Mouse (Mus musculus) heart, embryonic 15.5 days (tissue): ENCODE results near the gene Myt1l. TPM values are rescaled to one million over a fixed set of nuclear protein-coding genes. Genes with fewer than 3 reads are reported as not detected.

Source experiments
- ATAC-seq: fragments of 200-750 bp; cut with Nextera tagmentation; replicated peaks from 2 replicates; pipeline ENCODE4 v1.8.0; 2017; ENCODE audit warnings: low read depth, moderate TSS enrichment; ENCODE audit not compliant: insufficient number of reproducible peaks, insufficient read depth, low FRiP score
- H3K27ac ChIP-seq: fragments of 300-500 bp; sonication (generic); 2 replicates; pipeline ENCODE4 v1.5.1; 2015; ENCODE audit warnings: mild to moderate bottlenecking, inconsistent platforms
- H3K27me3 ChIP-seq: fragments of 300-500 bp; sonication (generic); 2 replicates; pipeline ENCODE4 v1.6.1; 2015; ENCODE audit warnings: inconsistent platforms
- H3K36me3 ChIP-seq: fragments of 300-500 bp; sonication (generic); 2 replicates; pipeline ENCODE4 v1.6.1; 2015; ENCODE audit warnings: mild to moderate bottlenecking, inconsistent platforms
- H3K4me1 ChIP-seq: fragments of 300-500 bp; sonication (generic); replicated peaks from 2 replicates; pipeline ENCODE4 v1.6.1; 2015; ENCODE audit warnings: inconsistent platforms
- H3K4me2 ChIP-seq: fragments of 300-500 bp; sonication (generic); 2 replicates; pipeline ENCODE4 v1.6.1; 2015; ENCODE audit warnings: inconsistent platforms, mild to moderate bottlenecking, moderate library complexity
- H3K4me3 ChIP-seq: fragments of 300-500 bp; sonication (generic); 2 replicates; pipeline ENCODE4 v1.5.1; 2015; ENCODE audit warnings: mild to moderate bottlenecking, inconsistent platforms
- H3K9ac ChIP-seq: fragments of 300-500 bp; sonication (generic); 2 replicates; pipeline ENCODE4 v1.6.1; 2015; ENCODE audit warnings: mild to moderate bottlenecking, inconsistent platforms
- H3K9me3 ChIP-seq: fragments of 300-500 bp; sonication (generic); replicated peaks from 2 replicates; pipeline ENCODE4 v1.6.1; 2016; ENCODE audit warnings: inconsistent platforms
- WGBS: fragments of 180-500 bp; shearing (Covaris S2); methylation state at CpG from one replicate; pipeline ENCODE4 v1.1.7; 2015; ENCODE audit warnings: mixed read lengths; 5-methylcytosine and 5-hydroxymethylcytosine counted together
- polyA plus RNA-seq: library from polyadenylated mRNA; unstranded; fragments of >200 nt; fragmentation: Nextera tagmentation; extraction: Ambion mirVana; gene quantifications from 2 replicates; pipeline ENCODE4 v1.2.1, GENCODE M21; 2015

The Myt1l gene
- polyA plus RNA-seq, 1 experiment from 2014 or later: 0.05 TPM

DNA sequence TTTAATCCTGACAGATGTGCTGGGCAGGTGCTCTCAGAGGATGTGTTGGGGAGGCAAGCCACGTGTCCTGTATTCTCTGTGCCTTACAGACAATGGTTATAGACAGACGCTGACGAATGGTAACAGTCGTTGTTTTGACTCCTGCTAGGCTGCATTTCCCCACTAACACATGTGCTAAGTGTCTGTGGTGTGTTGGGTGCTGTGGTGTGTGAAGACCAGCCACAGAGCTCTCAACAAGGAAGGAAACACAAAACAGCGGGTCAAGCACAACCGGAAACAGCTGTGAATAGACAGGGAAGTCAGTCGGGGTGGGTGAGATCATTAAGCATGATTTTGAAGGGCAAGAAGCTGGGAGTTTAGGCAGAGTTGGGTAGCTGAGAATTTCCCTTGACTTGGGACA, 41.1 kb downstream of the Myt1l start:
- H3K4me1 ChIP-seq: no peaks in the 10 kb centered on the region
- no peak overlapping the region for H3K4me2 ChIP-seq
- H3K9me3 ChIP-seq: no peaks in the 10 kb centered on the region
- no peaks in the 10 kb centered on the region for H3K27me3 ChIP-seq
- WGBS: 61% methylated on average over 7 of the region's 7 CpGs
- no peak overlapping the region for H3K9ac ChIP-seq
- ATAC-seq: no peak
- H3K27ac ChIP-seq: no peak overlapping the region
- no peaks in the 10 kb centered on the region for H3K36me3 ChIP-seq
- no peak overlapping the region for H3K4me3 ChIP-seq

DNA sequence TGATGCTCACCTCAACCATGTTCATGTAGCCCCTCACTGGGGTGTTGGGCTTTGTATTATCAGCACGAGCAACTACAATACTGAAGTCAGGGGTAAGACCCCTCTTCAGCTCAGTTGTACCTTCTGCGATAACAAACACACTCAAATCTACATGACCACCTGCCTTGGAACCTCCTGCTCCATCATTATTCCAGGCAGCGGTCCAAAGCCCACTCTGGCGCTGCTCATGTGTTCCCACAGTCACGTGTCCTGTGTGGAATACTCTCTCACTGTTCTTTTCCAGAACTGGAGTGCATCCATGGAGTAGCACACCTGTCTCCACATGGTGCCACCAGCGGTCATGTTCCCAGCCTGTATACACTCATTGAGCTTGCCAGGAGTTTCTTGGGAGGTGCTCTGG, 42.2 kb downstream of the Myt1l start:
- H3K4me3 ChIP-seq: no peak overlapping the region

DNA sequence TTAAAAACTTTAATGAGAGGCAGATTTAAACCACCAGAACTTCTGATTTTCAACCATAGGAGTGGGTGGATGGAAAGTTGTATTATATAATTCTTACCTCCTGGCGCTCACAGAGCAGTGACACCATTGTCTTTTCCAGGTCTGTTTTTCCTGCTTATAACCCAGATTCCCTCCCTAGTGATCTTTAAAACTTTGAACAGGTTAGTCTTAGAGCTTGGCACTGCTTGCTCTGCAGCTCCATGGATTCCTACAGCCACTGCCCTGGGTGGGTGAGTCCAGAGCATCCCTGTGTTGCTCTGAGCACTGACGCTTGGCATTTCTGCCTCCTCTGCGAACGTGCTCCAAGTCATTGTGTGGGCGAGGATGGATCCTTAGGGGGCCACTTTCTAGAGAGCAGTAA, 43.4 kb downstream of the Myt1l start:
- Histone ChIP-seq H3K27me3 (no peaks in the 10 kb centered on the region), H3K4me2 (no peak overlapping the region), H3K9ac (no peak overlapping the region), H3K36me3 (no peaks in the 10 kb centered on the region), H3K4me3 (no peak overlapping the region), H3K27ac (no peak overlapping the region), H3K9me3 (no peaks in the 10 kb centered on the region), H3K4me1 (no peaks in the 10 kb centered on the region)
- ATAC-seq: no peak
- WGBS: 72% methylated on average over 5 of the region's 5 CpGs

More for the DNA sequence above, 42.2 kb downstream of the Myt1l start:
- Histone ChIP-seq H3K4me2 (no peak overlapping the region), H3K27ac (no peak overlapping the region), H3K27me3 (no peaks in the 10 kb centered on the region), H3K36me3 (no peaks in the 10 kb centered on the region), H3K4me1 (no peaks in the 10 kb centered on the region), H3K9me3 (no peaks in the 10 kb centered on the region), H3K9ac (no peak overlapping the region)
- 82% methylated on average over 6 of the region's 6 CpGs for WGBS
- ATAC-seq: no peak

DNA sequence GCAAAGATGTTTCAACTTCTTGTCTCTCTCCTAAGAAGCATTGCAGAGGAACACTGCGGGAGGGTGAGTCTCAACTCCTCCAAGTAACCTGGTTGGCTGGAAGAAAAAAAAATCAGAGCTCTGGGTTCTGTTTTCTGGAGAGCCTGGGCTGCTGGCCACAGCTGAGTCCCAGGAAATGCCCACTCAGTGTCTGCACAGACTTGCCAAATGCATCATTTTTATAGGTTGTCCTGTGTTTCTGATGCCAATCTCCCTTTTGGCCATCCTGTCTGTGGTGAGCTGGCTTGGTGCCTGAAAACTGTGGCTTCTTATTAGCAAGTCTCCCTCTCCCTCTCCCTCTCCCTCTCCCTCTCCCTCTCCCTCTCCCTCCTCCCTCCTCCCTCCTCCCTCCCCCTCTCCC, 65.6 kb downstream of the Myt1l start:
- H3K4me2 ChIP-seq: no peak overlapping the region
- H3K27me3 ChIP-seq: no peaks in the 10 kb centered on the region
- ATAC-seq: no peak
- no peaks in the 10 kb centered on the region for H3K9me3 ChIP-seq
- H3K4me1 ChIP-seq: no peaks in the 10 kb centered on the region
- WGBS: 83% methylated on average over 1 of the region's 1 CpGs
- no peaks in the 10 kb centered on the region for H3K36me3 ChIP-seq
- H3K9ac ChIP-seq: no peak overlapping the region
- H3K27ac ChIP-seq: no peak overlapping the region
- no peak overlapping the region for H3K4me3 ChIP-seq

DNA sequence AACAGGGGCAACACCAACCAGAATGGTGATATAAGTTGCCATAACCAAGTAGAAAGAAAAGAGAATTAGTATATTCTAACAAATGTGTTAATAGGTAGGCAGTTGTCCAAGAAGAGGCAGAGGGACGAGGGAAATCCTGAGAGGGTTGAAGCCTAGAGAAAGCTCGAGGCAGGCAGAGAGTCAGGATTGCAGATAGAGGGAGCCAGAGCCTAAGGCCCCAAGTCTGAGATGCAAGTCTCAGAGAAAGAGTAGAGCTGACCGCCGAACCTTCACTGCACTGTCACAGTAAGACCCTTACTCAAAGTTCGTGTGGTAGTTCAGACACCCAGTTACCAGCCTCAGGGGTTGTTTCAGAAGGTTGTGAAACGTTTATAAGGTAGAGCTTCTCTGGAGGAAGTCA, 71.7 kb downstream of the Myt1l start:
- no peaks in the 10 kb centered on the region for H3K36me3 ChIP-seq
- H3K4me2 ChIP-seq: no peak overlapping the region
- H3K27me3 ChIP-seq: no peaks in the 10 kb centered on the region
- H3K9me3 ChIP-seq: no peaks in the 10 kb centered on the region
- no peak overlapping the region for H3K27ac ChIP-seq
- H3K9ac ChIP-seq: no peak overlapping the region
- no peak overlapping the region for H3K4me3 ChIP-seq
- no peak for ATAC-seq
- no peaks in the 10 kb centered on the region for H3K4me1 ChIP-seq
- 42% methylated on average over 6 of the region's 6 CpGs for WGBS

DNA sequence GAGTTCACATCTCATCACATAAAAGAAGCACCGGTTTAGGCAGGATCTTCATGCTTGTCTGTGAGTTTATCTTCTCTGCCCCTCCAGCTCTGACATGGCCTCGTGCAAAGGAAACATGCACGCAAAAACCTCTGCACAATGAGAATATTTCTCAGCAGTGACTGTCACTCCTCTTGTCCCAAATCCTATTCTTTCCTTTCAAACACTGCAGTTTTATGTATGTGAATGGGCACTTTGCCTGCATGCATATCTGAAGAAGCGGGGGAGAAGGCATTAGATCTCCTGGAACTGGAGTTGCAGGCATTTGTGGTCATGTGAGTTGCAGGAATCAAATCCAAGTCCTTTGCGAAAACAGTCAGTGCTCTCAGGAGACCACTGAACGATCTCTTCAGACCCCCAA, 73.0 kb downstream of the Myt1l start:
- Histone ChIP-seq H3K27me3 (no peaks in the 10 kb centered on the region), H3K9ac (no peak overlapping the region), H3K4me2 (no peak overlapping the region), H3K27ac (no peak overlapping the region), H3K9me3 (no peaks in the 10 kb centered on the region), H3K4me1 (no peaks in the 10 kb centered on the region), H3K4me3 (no peak overlapping the region), H3K36me3 (no peaks in the 10 kb centered on the region)
- no peak for ATAC-seq
- 71% methylated on average over 6 of the region's 6 CpGs for WGBS

DNA sequence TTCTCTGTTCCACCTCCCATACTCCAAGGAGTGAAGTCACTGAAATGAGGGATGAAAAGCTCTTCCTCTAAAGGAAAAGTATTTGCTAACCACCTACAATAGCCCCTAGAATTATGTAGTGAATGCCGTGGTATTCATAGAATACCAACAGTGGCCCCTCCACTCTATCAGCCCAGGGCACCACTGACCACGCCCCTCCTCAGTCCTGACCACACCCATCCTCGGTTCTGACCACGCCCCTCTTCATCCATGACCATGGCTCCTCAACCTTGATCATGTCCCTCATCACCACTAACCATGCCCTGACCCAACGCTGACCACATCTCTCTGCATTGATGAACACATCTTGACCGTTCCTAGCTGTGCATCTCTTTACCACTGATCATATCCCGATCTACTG, 76.5 kb downstream of the Myt1l start:
- Histone ChIP-seq H3K4me3 (no peak overlapping the region), H3K9ac (no peak overlapping the region), H3K9me3 (no peaks in the 10 kb centered on the region), H3K4me2 (no peak overlapping the region), H3K27me3 (no peaks in the 10 kb centered on the region), H3K4me1 (no peaks in the 10 kb centered on the region), H3K36me3 (no peaks in the 10 kb centered on the region), H3K27ac (no peak overlapping the region)
- no peak for ATAC-seq
- 85% methylated on average over 7 of the region's 7 CpGs for WGBS

DNA sequence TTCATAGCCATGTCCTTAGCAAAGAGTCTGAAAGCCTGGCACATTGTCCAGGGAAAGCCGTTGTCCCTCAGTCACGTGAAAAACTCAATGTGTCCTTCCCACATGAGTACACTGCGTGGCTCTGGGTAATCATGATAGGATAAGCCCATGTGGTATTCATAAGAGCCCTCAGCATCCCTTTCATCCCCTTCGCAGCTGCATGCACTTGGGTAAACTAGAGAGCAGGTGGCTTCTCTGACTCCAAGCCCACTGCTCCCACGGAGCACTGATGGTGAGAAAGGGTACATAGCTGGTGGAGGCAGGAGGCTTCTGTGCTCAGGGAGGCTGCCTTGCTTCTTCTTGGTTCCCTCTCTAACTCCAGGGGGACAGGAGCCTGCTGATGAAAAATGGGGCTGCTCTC, 76.9 kb downstream of the Myt1l start:
- Histone ChIP-seq H3K27me3 (no peaks in the 10 kb centered on the region), H3K36me3 (no peaks in the 10 kb centered on the region), H3K4me1 (no peaks in the 10 kb centered on the region), H3K4me3 (no peak overlapping the region), H3K9me3 (no peaks in the 10 kb centered on the region), H3K27ac (no peak overlapping the region), H3K4me2 (no peak overlapping the region), H3K9ac (no peak overlapping the region)
- no peak for ATAC-seq
- 75% methylated on average over 5 of the region's 5 CpGs for WGBS

DNA sequence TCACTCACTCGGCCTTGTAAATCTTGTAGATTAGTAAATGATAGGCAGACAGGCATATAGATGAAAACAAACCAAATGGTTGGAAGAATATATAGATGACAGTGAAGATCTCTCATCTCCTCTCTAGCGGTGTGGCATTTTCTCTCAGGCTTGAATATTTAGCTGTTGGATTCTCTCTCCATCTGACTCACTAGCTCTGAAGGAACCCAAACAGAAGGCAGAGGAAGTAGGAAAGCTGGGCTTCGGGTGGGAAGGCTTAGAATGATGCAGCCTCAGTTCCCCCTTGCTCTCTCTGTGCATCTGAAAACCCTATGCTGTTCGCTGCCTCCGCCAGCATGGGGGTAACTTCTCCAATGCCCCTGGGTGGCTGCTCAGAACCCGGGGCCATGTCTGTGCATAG, 78.0 kb downstream of the Myt1l start:
- no peaks in the 10 kb centered on the region for H3K4me1 ChIP-seq
- no peak for ATAC-seq
- 76% methylated on average over 6 of the region's 6 CpGs for WGBS
- no peak overlapping the region for H3K9ac ChIP-seq
- H3K4me3 ChIP-seq: no peak overlapping the region
- no peaks in the 10 kb centered on the region for H3K9me3 ChIP-seq
- no peak overlapping the region for H3K4me2 ChIP-seq
- no peaks in the 10 kb centered on the region for H3K36me3 ChIP-seq
- no peak overlapping the region for H3K27ac ChIP-seq
- no peaks in the 10 kb centered on the region for H3K27me3 ChIP-seq

DNA sequence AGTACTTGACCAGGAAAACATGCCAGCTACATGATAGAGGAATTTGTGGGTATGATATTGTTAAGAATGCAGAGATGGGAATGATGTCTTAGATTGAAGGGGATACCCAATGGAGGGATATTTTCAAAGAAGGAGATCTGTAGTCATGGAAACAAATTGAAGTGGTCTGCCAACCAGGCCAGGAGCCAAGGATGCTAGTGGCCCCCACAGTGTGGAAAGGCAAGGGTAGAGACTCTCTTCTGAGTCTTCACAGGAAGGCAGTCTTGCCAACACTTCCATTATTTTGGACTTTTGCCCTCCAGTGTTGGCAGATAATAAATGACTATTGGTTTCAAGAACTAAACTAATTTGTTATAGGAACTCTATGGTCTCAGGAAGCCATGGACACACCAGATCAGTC, 89.6 kb downstream of the Myt1l start:
- H3K9me3 ChIP-seq: no peaks in the 10 kb centered on the region
- no peak overlapping the region for H3K27ac ChIP-seq

DNA sequence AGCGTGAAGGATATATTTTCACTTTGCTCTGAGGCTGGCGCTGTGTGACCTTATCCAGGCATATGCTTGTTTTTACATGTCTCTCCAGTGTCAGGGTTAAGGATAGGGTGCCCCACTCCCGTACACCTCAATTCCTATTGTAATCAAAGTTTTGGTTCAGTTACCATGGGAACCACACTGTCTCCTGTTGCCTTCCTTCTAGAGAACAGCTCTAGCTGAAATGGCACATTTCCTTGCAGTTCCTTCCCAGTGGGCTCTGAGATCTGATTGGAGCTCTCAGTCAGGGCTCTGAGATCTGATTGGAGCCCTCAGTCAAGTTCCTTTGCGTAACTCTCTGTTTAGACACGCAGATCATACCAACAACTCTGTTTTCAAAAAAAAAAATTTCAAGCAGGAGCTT, 93.3 kb downstream of the Myt1l start:
- H3K9me3 ChIP-seq: no peaks in the 10 kb centered on the region
- H3K4me3 ChIP-seq: no peak overlapping the region
- H3K4me2 ChIP-seq: no peak overlapping the region
- no peak for ATAC-seq
- WGBS: 58% methylated on average over 5 of the region's 5 CpGs
- H3K36me3 ChIP-seq: no peaks in the 10 kb centered on the region
- no peaks in the 10 kb centered on the region for H3K4me1 ChIP-seq
- no peak overlapping the region for H3K9ac ChIP-seq
- H3K27ac ChIP-seq: no peak overlapping the region
- H3K27me3 ChIP-seq: no peaks in the 10 kb centered on the region

More for the DNA sequence above, 89.6 kb downstream of the Myt1l start:
- Histone ChIP-seq H3K4me2 (no peak overlapping the region), H3K4me1 (no peaks in the 10 kb centered on the region), H3K27me3 (no peaks in the 10 kb centered on the region), H3K36me3 (no peaks in the 10 kb centered on the region), H3K9ac (no peak overlapping the region), H3K4me3 (no peak overlapping the region)
- no peak for ATAC-seq

DNA sequence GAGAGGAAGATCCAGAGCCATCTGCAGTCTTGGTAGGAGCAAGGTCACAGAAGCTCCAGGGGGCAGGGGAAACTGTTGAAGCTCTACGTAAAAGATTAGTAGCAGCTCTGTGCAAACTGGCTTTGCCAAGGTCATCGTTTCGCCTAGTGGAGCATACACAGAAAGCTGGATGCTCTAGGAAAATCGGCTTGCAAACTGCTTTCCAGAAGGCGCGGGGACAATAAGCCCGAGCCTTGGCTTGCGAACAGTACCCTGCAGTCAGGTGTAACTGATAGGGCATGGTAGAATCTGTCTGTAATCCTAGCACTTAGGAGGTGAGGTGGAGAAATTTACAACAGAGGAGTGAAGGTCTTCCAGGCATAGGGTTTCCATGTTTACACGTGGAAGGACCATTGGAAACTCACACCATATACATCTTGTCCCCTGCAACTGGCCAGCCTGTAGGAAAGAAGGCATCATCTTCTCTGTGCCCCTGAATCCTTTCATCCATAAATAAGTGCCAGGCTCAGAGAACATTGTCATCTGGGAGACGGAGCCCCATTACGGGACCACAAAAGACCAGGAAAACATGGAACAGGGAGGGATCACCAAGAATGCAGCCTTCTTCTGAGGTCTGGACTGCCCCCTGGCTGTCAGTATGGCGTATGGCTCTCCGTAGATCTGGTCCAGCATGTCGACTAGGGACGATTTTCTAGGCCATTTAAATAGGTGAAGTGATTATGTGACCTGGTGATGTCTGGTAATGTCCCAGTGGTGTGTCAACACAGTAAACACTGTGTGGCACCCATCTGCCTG, 100.0 kb downstream of the Myt1l start:
- H3K4me1 ChIP-seq: peaks cover 11% of the 10 kb centered on the region; the same call in 1 of the 2 replicates
- no peak overlapping the region for H3K4me2 ChIP-seq
- 71% methylated on average over 15 of the region's 15 CpGs for WGBS
- ATAC-seq: no peak
- no peaks in the 10 kb centered on the region for H3K36me3 ChIP-seq
- H3K27ac ChIP-seq: no peak overlapping the region
- no peak overlapping the region for H3K9ac ChIP-seq
- H3K4me3 ChIP-seq: no peak overlapping the region
- H3K27me3 ChIP-seq: no peaks in the 10 kb centered on the region
- H3K9me3 ChIP-seq: no peaks in the 10 kb centered on the region
